Mouse (Mus musculus): ENCODE results near the gene Ttbk2. TPM values are rescaled to one million over a fixed set of nuclear protein-coding genes. Genes with fewer than 3 reads are reported as not detected.

The Ttbk2 gene
- 5.6 and 7.9 TPM in 2 replicates for polyA plus RNA-seq (2012)

GRCm38 (mm10) chr2:120850424-120851082 lies at the start of gene Ttbk2:
Gene Ttbk2, minus strand, starts transcription at chr2:120850604.
- no peak for TF ChIP-seq GATA1 (IDR thresholded peaks at IDR 0.05; ENCODE audit: low read length)

- no peak for TF ChIP-seq GATA1 (IDR thresholded peaks at IDR 0.05; ENCODE audit: low read length)
Measured at GRCm38 (mm10) chr2:120896361-120896760, 46.0 kb upstream of the Ttbk2 start.

GRCm38 (mm10) chr2:120887601-120888000 lies 37.2 kb upstream of the Ttbk2 start:
- TF ChIP-seq GATA1 (IDR thresholded peaks at IDR 0.05; ENCODE audit: low read length), result no peak

- TF ChIP-seq GATA1 (IDR thresholded peaks at IDR 0.05; ENCODE audit: low read length), result no peak
Measured at GRCm38 (mm10) chr2:120873192-120873591, 22.8 kb upstream of the Ttbk2 start.

GRCm38 (mm10) chr2:120871447-120872336 lies 21.3 kb upstream of the Ttbk2 start:
- TF ChIP-seq GATA1 (IDR thresholded peaks at IDR 0.05; ENCODE audit: low read length), result no peak

GRCm38 (mm10) chr2:120867336-120867735 lies 16.9 kb upstream of the Ttbk2 start:
- no peak for TF ChIP-seq GATA1 (IDR thresholded peaks at IDR 0.05; ENCODE audit: low read length)

GRCm38 (mm10) chr2:120866561-120866960 lies 16.2 kb upstream of the Ttbk2 start:
- no peak for TF ChIP-seq GATA1 (IDR thresholded peaks at IDR 0.05; ENCODE audit: low read length)

- no peak for TF ChIP-seq GATA1 (IDR thresholded peaks at IDR 0.05; ENCODE audit: low read length)
Measured at GRCm38 (mm10) chr2:120863389-120863788, 13.0 kb upstream of the Ttbk2 start.

GRCm38 (mm10) chr2:120860699-120861098 lies 10.3 kb upstream of the Ttbk2 start:
- no peak for TF ChIP-seq GATA1 (IDR thresholded peaks at IDR 0.05; ENCODE audit: low read length)

GRCm38 (mm10) chr2:120858131-120858530 lies 7.7 kb upstream of the Ttbk2 start:
- TF ChIP-seq GATA1 (IDR thresholded peaks at IDR 0.05; ENCODE audit: low read length), result no peak

- no peak for TF ChIP-seq GATA1 (IDR thresholded peaks at IDR 0.05; ENCODE audit: low read length)
Measured at GRCm38 (mm10) chr2:120853151-120853550, 2.7 kb upstream of the Ttbk2 start.

GRCm38 (mm10) chr2:120852626-120853025 lies 2.2 kb upstream of the Ttbk2 start:
- TF ChIP-seq GATA1 (IDR thresholded peaks at IDR 0.05; ENCODE audit: low read length), result no peak

GRCm38 (mm10) chr2:120849449-120850423 lies 668 bp downstream of the Ttbk2 start, which contains the start of gene Cdan1:
Gene Cdan1, minus strand, starts transcription at chr2:120850128.
- no peak for TF ChIP-seq GATA1 (IDR thresholded peaks at IDR 0.05; ENCODE audit: low read length)

- no peak for TF ChIP-seq GATA1 (IDR thresholded peaks at IDR 0.05; ENCODE audit: low read length)
Measured at GRCm38 (mm10) chr2:120845280-120845679, 5.1 kb downstream of the Ttbk2 start.

- TF ChIP-seq GATA1 (IDR thresholded peaks at IDR 0.05; ENCODE audit: low read length), result no peak
Measured at GRCm38 (mm10) chr2:120843990-120844389, 6.4 kb downstream of the Ttbk2 start.

Measured in G1E-ER4 (cell line).